In the genomic region with DNA sequence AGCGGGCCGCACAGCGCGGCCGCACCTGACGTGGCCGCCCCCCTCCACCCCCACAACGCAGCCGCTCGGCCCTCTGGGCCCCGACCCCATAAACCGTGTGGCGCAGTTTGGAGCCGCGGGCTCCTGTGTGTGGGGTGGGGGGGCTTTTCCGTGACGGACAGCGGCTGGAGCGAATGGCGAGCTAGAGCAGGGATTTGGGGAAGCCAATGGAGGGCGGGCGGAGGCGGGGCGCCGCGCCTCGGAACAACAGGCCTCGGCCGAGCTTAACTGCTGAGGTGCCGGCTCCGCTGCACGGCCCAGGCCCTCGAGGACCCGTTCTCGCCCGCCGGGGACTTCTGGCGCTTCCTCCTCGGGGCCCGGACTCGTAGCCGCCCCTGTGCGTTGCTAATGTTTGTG, we compare ENCODE assay signal across 1 mouse cellular context.
TF ChIP-seq lines count a peak whose summit lies in the region.

No protein-coding gene starts in this region.

TF ChIP-seq in CH12.LX, 34 proteins besides CTCF, POLR2A, EP300 and RAD21:
- no peak for TF ChIP-seq USF1 (IDR thresholded peaks at IDR 0.05; ENCODE audit: low read depth, low read length)
- no peak for TF ChIP-seq CHD1 (IDR thresholded peaks at IDR 0.05; ENCODE audit: low read depth, low read length)
- peak; percentile 43; the same call in 1 of the 2 replicates for TF ChIP-seq MXI1 (IDR thresholded peaks at IDR 0.05; ENCODE audit: low read depth, low read length)
- 0 out of 2 replicates have a peak, but pooled peaks have one; percentile 10 for TF ChIP-seq TBP (conservative IDR thresholded peaks at IDR 0.05; ENCODE audit: low read depth, low read length)
- TF ChIP-seq JUND (conservative IDR thresholded peaks at IDR 0.05; ENCODE audit: low read depth, low read length): no peak
- TF ChIP-seq MYC (IDR thresholded peaks at IDR 0.05; ENCODE audit: low read depth, low read length): no peak; the same call in 1 of the 2 replicates
- TF ChIP-seq IRF4 (IDR thresholded peaks at IDR 0.05; ENCODE audit: low read depth, low read length): no peak
- no peak for TF ChIP-seq ZNF384 (IDR thresholded peaks at IDR 0.05; ENCODE audit: low read depth, low read length)
- TF ChIP-seq KAT2A (IDR thresholded peaks at IDR 0.05; ENCODE audit: insufficient replicate concordance, low read length): no peak
- no peak for TF ChIP-seq USF2 (conservative IDR thresholded peaks at IDR 0.05; ENCODE audit: low read depth, low read length)
- no peak for TF ChIP-seq MAX (IDR thresholded peaks at IDR 0.05; ENCODE audit: low read length)
- TF ChIP-seq ETS1 (conservative IDR thresholded peaks at IDR 0.05; ENCODE audit: low read depth, low read length): no peak
- TF ChIP-seq ZC3H11A (IDR thresholded peaks at IDR 0.05; ENCODE audit: low read depth, low read length): no peak
- TF ChIP-seq TCF12 (IDR thresholded peaks at IDR 0.05; ENCODE audit: low read depth, low read length): 0 out of 2 replicates have a peak, but pooled peaks have one; percentile 7
- TF ChIP-seq BHLHE40 (IDR thresholded peaks at IDR 0.05; ENCODE audit: low read depth, low read length): no peak
- peak; percentile 64; the same call in 1 of the 2 replicates for TF ChIP-seq MAZ (IDR thresholded peaks at IDR 0.05; ENCODE audit: low read depth, low read length)
- 0 out of 2 replicates have a peak, but pooled peaks have one; percentile 46 for TF ChIP-seq UBTF (IDR thresholded peaks at IDR 0.05; ENCODE audit: low read depth, low read length)
- no peak for TF ChIP-seq MAFK (IDR thresholded peaks at IDR 0.05; ENCODE audit: insufficient replicate concordance, low read length)
- no peak for TF ChIP-seq ZKSCAN1 (IDR thresholded peaks at IDR 0.05; ENCODE audit: borderline replicate concordance, low read depth, low read length)
- no peak for TF ChIP-seq POLR2AphosphoS2 (IDR thresholded peaks at IDR 0.05; ENCODE audit: low read depth, low read length)
- TF ChIP-seq ZMIZ1 (IDR thresholded peaks at IDR 0.05; ENCODE audit: low read depth, low read length): no peak
- peak; percentile 87 for TF ChIP-seq CHD2 (IDR thresholded peaks at IDR 0.05; ENCODE audit: low read length)
- TF ChIP-seq JUN (IDR thresholded peaks at IDR 0.05; ENCODE audit: insufficient read depth, low read depth, low read length): no peak
- TF ChIP-seq SMC3 (IDR thresholded peaks at IDR 0.05; ENCODE audit: low read depth, low read length): no peak
- no peak for TF ChIP-seq PAX5 (IDR thresholded peaks at IDR 0.05; ENCODE audit: low read length)
- peak; percentile 2 for TF ChIP-seq HCFC1 (IDR thresholded peaks at IDR 0.05; ENCODE audit: low read depth, low read length)
- TF ChIP-seq NELFE (IDR thresholded peaks at IDR 0.05; ENCODE audit: low read depth, low read length): 0 out of 2 replicates have a peak, but pooled peaks have one; percentile 67
- no peak for TF ChIP-seq MEF2A (IDR thresholded peaks at IDR 0.05; ENCODE audit: borderline replicate concordance, low read depth, low read length)
- TF ChIP-seq NRF1 (IDR thresholded peaks at IDR 0.05; ENCODE audit: low read depth, low read length): no peak
- no peak for TF ChIP-seq GABPA (IDR thresholded peaks at IDR 0.05; ENCODE audit: insufficient replicate concordance, low read depth, low read length)
- TF ChIP-seq ELF1 (IDR thresholded peaks at IDR 0.05; ENCODE audit: low read depth, low read length): no peak
- TF ChIP-seq SIN3A (IDR thresholded peaks at IDR 0.05; ENCODE audit: low read length): no peak
- TF ChIP-seq RCOR1 (conservative IDR thresholded peaks at IDR 0.05; ENCODE audit: low read depth, low read length): no peak
- no peak for TF ChIP-seq E2F4 (IDR thresholded peaks at IDR 0.05; ENCODE audit: insufficient replicate concordance, low read depth, low read length)
